Mouse (Mus musculus): ENCODE measurements around the gene Ptpn5. TPM values are rescaled to one million over a fixed set of nuclear protein-coding genes. Genes with fewer than 3 reads are reported as not detected.

The Ptpn5 gene
- polyA plus RNA-seq (2012), result not detected in 2 replicates

- TF ChIP-seq GATA1 (IDR thresholded peaks at IDR 0.05; ENCODE audit: low read length), result no peak
Measured at GRCm38 (mm10) chr7:47133331-47133730, at the start of gene Ptpn5. Gene Ptpn5 (minus strand): TSS chr7:47133684.

GRCm38 (mm10) chr7:47170814-47171213 lies 37.3 kb upstream of the Ptpn5 start:
- no peak for TF ChIP-seq GATA1 (IDR thresholded peaks at IDR 0.05; ENCODE audit: low read length)

- TF ChIP-seq GATA1 (IDR thresholded peaks at IDR 0.05; ENCODE audit: low read length), result no peak
Measured at GRCm38 (mm10) chr7:47165028-47165427, 31.5 kb upstream of the Ptpn5 start.

GRCm38 (mm10) chr7:47163203-47163602 lies 29.7 kb upstream of the Ptpn5 start:
- no peak for TF ChIP-seq GATA1 (IDR thresholded peaks at IDR 0.05; ENCODE audit: low read length)

DNA sequence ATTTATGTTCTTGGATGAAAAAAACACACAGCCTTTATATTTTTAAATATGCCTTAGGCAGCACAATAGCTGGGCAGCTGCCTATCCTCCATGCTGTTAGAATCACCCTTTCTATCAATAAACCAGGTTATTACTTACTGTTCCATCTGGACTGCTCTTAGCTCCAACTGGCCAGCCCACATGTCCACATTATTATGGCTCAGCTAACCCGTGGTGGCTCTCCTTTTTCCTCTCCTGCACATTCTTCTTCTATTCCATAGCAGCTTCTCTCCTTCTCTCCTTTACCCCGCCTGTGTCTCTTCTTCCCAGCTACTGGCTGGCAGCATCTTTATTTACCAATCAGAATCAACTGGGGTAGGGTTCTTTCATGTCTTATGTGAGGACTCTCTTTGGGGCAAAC lies 25.0 kb upstream of the Ptpn5 start:
- TF ChIP-seq GATA1 (IDR thresholded peaks at IDR 0.05; ENCODE audit: low read length), result no peak

- no peak for TF ChIP-seq GATA1 (IDR thresholded peaks at IDR 0.05; ENCODE audit: low read length)
Measured at GRCm38 (mm10) chr7:47157743-47158142, 24.3 kb upstream of the Ptpn5 start.

DNA sequence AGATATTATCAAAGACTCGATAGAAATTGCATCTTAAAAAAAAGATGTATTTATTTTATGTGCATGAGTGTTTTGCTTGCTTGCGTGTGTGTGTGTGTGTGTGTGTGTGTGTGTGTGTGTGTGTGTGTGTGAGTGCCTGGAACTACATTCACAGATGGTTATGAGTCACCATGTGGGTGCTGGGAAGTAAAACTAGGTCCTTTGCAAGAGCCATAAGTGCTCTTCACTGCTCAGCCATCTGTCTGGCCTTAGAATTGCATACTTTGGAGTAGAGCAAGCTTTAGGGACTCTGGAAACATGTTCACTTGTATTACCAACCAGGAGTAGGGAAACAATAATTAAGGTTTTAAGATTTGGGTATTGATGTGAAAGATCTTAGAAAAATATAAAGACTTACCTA lies 22.4 kb upstream of the Ptpn5 start:
- TF ChIP-seq GATA1 (IDR thresholded peaks at IDR 0.05; ENCODE audit: low read length), result no peak

DNA sequence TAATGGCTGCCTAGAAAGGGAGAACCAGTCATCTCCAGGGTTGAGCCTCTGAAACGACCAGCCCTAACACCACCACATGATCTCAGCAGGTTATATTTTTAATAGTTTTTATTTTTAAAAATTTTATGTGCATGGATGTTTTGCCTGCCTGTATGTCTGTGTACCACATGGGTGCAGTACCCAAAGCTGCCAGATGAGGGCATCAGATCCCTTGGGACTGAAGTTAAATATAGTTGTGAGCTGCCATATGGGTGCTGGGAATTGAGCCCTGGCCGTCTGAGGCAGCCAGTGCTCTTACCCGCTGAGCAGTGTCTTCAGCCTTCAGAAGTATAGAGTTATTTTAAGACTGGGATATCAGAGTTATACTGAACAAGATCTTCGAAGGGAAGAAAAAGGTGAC lies 21.9 kb upstream of the Ptpn5 start:
- TF ChIP-seq GATA1 (IDR thresholded peaks at IDR 0.05; ENCODE audit: low read length), result no peak

DNA sequence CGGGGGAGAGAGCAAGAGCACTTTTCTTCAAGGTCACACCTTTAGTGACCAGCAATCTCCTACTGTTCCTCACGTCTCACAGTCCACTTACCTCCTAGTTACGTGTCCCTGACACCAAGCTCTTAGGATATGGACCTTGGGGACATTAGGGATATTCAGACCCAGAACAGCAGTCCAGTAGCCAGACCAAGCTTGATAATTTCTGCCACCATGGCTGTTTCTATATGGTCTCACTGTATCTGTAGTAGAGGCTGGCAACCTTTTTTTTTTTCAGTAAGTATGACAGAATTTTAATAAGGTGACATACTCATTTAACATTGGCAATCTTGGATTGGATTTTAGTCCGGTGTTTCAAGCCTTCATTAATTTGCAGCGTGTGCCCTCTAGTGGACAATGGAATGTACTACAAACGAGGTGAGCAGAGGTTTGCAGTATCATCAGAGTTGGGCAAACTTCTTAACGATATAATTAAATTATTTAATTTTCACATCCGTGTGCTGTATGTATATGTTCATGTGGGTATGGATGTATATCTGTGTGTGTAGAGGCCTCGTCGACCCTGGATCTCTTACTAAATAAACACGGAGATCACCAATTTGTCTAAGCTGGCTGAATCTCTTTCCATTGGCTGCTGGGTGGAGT lies 17.1 kb upstream of the Ptpn5 start:
- TF ChIP-seq GATA1 (IDR thresholded peaks at IDR 0.05; ENCODE audit: low read length), result no peak

GRCm38 (mm10) chr7:47148298-47148697 lies 14.8 kb upstream of the Ptpn5 start:
- TF ChIP-seq GATA1 (IDR thresholded peaks at IDR 0.05; ENCODE audit: low read length), result no peak

GRCm38 (mm10) chr7:47146034-47146812 lies 12.7 kb upstream of the Ptpn5 start:
- no peak for TF ChIP-seq GATA1 (IDR thresholded peaks at IDR 0.05; ENCODE audit: low read length)

DNA sequence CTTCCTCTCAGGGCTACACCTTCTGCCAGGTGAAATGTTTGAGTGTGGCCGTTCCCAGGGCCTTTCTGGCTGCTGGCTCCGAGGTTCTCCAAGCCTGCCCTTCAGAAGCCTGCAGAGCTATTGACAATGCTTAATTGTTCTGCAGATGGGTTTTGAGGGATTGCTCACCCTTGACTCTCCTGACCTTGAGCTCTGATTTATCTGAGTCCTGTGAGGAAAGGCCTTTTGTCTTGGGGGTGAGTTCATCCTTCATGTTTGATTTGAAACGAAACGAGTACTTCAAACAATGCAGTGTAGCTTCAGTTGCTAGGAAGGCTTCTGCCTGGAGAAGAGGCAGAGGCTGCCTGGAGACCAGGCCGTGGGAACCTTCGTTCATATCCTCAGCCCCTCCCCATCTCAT lies 10.8 kb upstream of the Ptpn5 start:
- no peak for TF ChIP-seq GATA1 (IDR thresholded peaks at IDR 0.05; ENCODE audit: low read length)

GRCm38 (mm10) chr7:47139823-47140325 lies 6.4 kb upstream of the Ptpn5 start:
- TF ChIP-seq GATA1 (IDR thresholded peaks at IDR 0.05; ENCODE audit: low read length), result no peak

- no peak for TF ChIP-seq GATA1 (IDR thresholded peaks at IDR 0.05; ENCODE audit: low read length)
Measured at GRCm38 (mm10) chr7:47134570-47134969, 1.1 kb upstream of the Ptpn5 start.

DNA sequence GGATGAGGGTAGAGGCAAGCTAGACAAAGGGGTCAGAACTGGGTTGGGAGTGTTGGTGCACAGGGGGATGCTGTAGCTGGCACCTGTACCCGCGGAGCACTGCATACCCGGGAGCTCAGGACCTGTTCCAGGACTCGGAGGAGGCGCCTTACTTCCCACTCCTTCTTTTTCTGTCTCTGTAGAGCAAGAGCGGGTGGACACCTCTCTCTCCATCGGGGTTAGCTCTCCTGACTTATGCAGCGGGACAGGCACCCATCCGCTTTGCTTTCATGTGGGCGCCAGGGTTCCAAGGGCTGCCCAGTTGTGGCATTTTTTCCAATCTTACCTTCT lies 588 bp downstream of the Ptpn5 start:
- no peak for TF ChIP-seq GATA1 (IDR thresholded peaks at IDR 0.05; ENCODE audit: low read length)

GRCm38 (mm10) chr7:47132180-47132930 lies 1.1 kb downstream of the Ptpn5 start:
- TF ChIP-seq GATA1 (IDR thresholded peaks at IDR 0.05; ENCODE audit: low read length), result no peak

Data from G1E-ER4 (cell line).